Mouse (Mus musculus): ENCODE data around the gene Lsm2. TPM values are rescaled to one million over a fixed set of nuclear protein-coding genes. Genes with fewer than 3 reads are reported as not detected.
"Not testable (repeated sequence)": the region's sequence is repeated elsewhere in the genome, so short reads cannot be mapped to it uniquely, and the experiment has no call there.

The Lsm2 gene
- polyA plus RNA-seq, 1 experiment from 2014 or later, result 211 TPM

GRCm38 (mm10) chr17:34946486-34947140 lies 35.0 kb upstream of the Lsm2 start:
- DNase-seq (ENCODE audit: low spot score), result no peak
- H3K4me2 ChIP-seq (ENCODE audit: low read depth), result no peak overlapping the region
- H3K27me3 ChIP-seq (ENCODE audit: control insufficient read depth, insufficient read depth, low read length), result no peaks in the 10 kb centered on the region
- H3K27ac ChIP-seq (ENCODE audit: low read depth, low read length), result no peak overlapping the region
- no peak overlapping the region for H3K9ac ChIP-seq (ENCODE audit: low read length)
- no peak overlapping the region for H3K4me3 ChIP-seq (ENCODE audit: low read depth, low read length)
- no peak for ATAC-seq (ENCODE audit: insufficient read depth, low FRiP score, low TSS enrichment)
- peaks cover 11% of the 10 kb centered on the region for H3K4me1 ChIP-seq (ENCODE audit: control insufficient read depth, insufficient read depth, low read length)
- peaks cover 11% of the 10 kb centered on the region for H3K36me3 ChIP-seq (ENCODE audit: control insufficient read depth, insufficient read depth, low read length)
- WGBS, result 92% methylated on average over 5 of the region's 5 CpGs
- no peaks in the 10 kb centered on the region for H3K9me3 ChIP-seq (ENCODE audit: control insufficient read depth, low read length)

GRCm38 (mm10) chr17:34947606-34948005 lies 34.1 kb upstream of the Lsm2 start:
- WGBS, result 34% methylated on average over 8 of the region's 8 CpGs
- no peak overlapping the region for H3K9ac ChIP-seq (ENCODE audit: low read length)
- peaks cover 11% of the 10 kb centered on the region for H3K36me3 ChIP-seq (ENCODE audit: control insufficient read depth, insufficient read depth, low read length)
- no peak overlapping the region for H3K4me2 ChIP-seq (ENCODE audit: low read depth)
- H3K27me3 ChIP-seq (ENCODE audit: control insufficient read depth, insufficient read depth, low read length), result no peaks in the 10 kb centered on the region
- H3K4me3 ChIP-seq (ENCODE audit: low read depth, low read length), result no peak overlapping the region
- peaks cover 7% of the 10 kb centered on the region; the same call in 1 of the 2 replicates for H3K4me1 ChIP-seq (ENCODE audit: control insufficient read depth, insufficient read depth, low read length)
- DNase-seq (ENCODE audit: low spot score) (peak; percentile 40), ATAC-seq (ENCODE audit: insufficient read depth, low FRiP score, low TSS enrichment) (no peak)
- H3K27ac ChIP-seq (ENCODE audit: low read depth, low read length), result no peak overlapping the region
- H3K9me3 ChIP-seq (ENCODE audit: control insufficient read depth, low read length), result no peaks in the 10 kb centered on the region

- not testable (repeated sequence) for H3K9me3 ChIP-seq (ENCODE audit: control insufficient read depth, low read length); H3K4me3 ChIP-seq (ENCODE audit: low read depth, low read length); H3K4me1 ChIP-seq (ENCODE audit: control insufficient read depth, insufficient read depth, low read length); H3K27ac ChIP-seq (ENCODE audit: low read depth, low read length); H3K4me2 ChIP-seq (ENCODE audit: low read depth); H3K27me3 ChIP-seq (ENCODE audit: control insufficient read depth, insufficient read depth, low read length); H3K9ac ChIP-seq (ENCODE audit: low read length); DNase-seq (ENCODE audit: low spot score); ATAC-seq (ENCODE audit: insufficient read depth, low FRiP score, low TSS enrichment)
- 65% methylated on average over 9 of the region's 9 CpGs for WGBS
- H3K36me3 ChIP-seq (ENCODE audit: control insufficient read depth, insufficient read depth, low read length), result peaks cover 11% of the 10 kb centered on the region
Observed at GRCm38 (mm10) chr17:34948721-34949552, 32.7 kb upstream of the Lsm2 start.

- no peak for DNase-seq (ENCODE audit: low spot score)
- peaks cover 7% of the 10 kb centered on the region; the same call in 1 of the 2 replicates for H3K4me1 ChIP-seq (ENCODE audit: control insufficient read depth, insufficient read depth, low read length)
- 31% methylated on average over 4 of the region's 4 CpGs for WGBS
- no peak overlapping the region; the same call in 1 of the 2 replicates for H3K4me2 ChIP-seq (ENCODE audit: low read depth)
- ATAC-seq (ENCODE audit: insufficient read depth, low FRiP score, low TSS enrichment), result 0 out of 2 replicates have a peak, but pooled peaks have one; percentile 5
- H3K27me3 ChIP-seq (ENCODE audit: control insufficient read depth, insufficient read depth, low read length), result no peaks in the 10 kb centered on the region
- H3K9me3 ChIP-seq (ENCODE audit: control insufficient read depth, low read length), result no peaks in the 10 kb centered on the region
- no peak overlapping the region for H3K4me3 ChIP-seq (ENCODE audit: low read depth, low read length)
- H3K9ac ChIP-seq (ENCODE audit: low read length), result no peak overlapping the region
- H3K27ac ChIP-seq (ENCODE audit: low read depth, low read length), result no peak overlapping the region
- H3K36me3 ChIP-seq (ENCODE audit: control insufficient read depth, insufficient read depth, low read length), result peaks cover 11% of the 10 kb centered on the region
Observed at GRCm38 (mm10) chr17:34949553-34949969, 32.1 kb upstream of the Lsm2 start.

GRCm38 (mm10) chr17:34950514-34951455 lies 30.9 kb upstream of the Lsm2 start:
- H3K27ac ChIP-seq (ENCODE audit: low read depth, low read length), result peak overlapping the region; percentile 92
- peak overlapping the region; percentile 99 for H3K9ac ChIP-seq (ENCODE audit: low read length)
- H3K4me2 ChIP-seq (ENCODE audit: low read depth), result peak overlapping the region; percentile 76
- H3K27me3 ChIP-seq (ENCODE audit: control insufficient read depth, insufficient read depth, low read length), result no peaks in the 10 kb centered on the region
- H3K4me3 ChIP-seq (ENCODE audit: low read depth, low read length), result peak overlapping the region; percentile 99
- WGBS, result 19% methylated on average over 10 of the region's 10 CpGs
- ATAC-seq (ENCODE audit: insufficient read depth, low FRiP score, low TSS enrichment) (no peak), DNase-seq (ENCODE audit: low spot score) (no peak)
- H3K9me3 ChIP-seq (ENCODE audit: control insufficient read depth, low read length), result no peaks in the 10 kb centered on the region
- H3K36me3 ChIP-seq (ENCODE audit: control insufficient read depth, insufficient read depth, low read length), result peaks cover 11% of the 10 kb centered on the region
- H3K4me1 ChIP-seq (ENCODE audit: control insufficient read depth, insufficient read depth, low read length), result peaks cover 7% of the 10 kb centered on the region; the same call in 1 of the 2 replicates

GRCm38 (mm10) chr17:34951636-34952377 lies 29.9 kb upstream of the Lsm2 start:
- Histone ChIP-seq H3K9ac (ENCODE audit: low read length) (peak overlapping the region; percentile 99), H3K27me3 (ENCODE audit: control insufficient read depth, insufficient read depth, low read length) (0 out of 2 replicates have a peak, but pooled peaks cover under 1% of the 10 kb centered on the region), H3K9me3 (ENCODE audit: control insufficient read depth, low read length) (no peaks in the 10 kb centered on the region), H3K27ac (ENCODE audit: low read depth, low read length) (peak overlapping the region; percentile 92), H3K4me3 (ENCODE audit: low read depth, low read length) (peak overlapping the region; percentile 99), H3K4me2 (ENCODE audit: low read depth) (peak overlapping the region; percentile 76), H3K4me1 (ENCODE audit: control insufficient read depth, insufficient read depth, low read length) (peaks cover 7% of the 10 kb centered on the region; the same call in 1 of the 2 replicates), H3K36me3 (ENCODE audit: control insufficient read depth, insufficient read depth, low read length) (peaks cover 11% of the 10 kb centered on the region)
- DNase-seq (ENCODE audit: low spot score), result no peak
- no peak for ATAC-seq (ENCODE audit: insufficient read depth, low FRiP score, low TSS enrichment)
- WGBS, result under 1% methylated on average over 29 of the region's 29 CpGs

GRCm38 (mm10) chr17:34952378-34953040 lies 29.2 kb upstream of the Lsm2 start:
- H3K9ac ChIP-seq (ENCODE audit: low read length), result peak overlapping the region; percentile 99
- H3K36me3 ChIP-seq (ENCODE audit: control insufficient read depth, insufficient read depth, low read length), result peaks cover 11% of the 10 kb centered on the region
- H3K9me3 ChIP-seq (ENCODE audit: control insufficient read depth, low read length), result no peaks in the 10 kb centered on the region
- DNase-seq (ENCODE audit: low spot score) (peak; percentile 85), ATAC-seq (ENCODE audit: insufficient read depth, low FRiP score, low TSS enrichment) (peak; percentile 79)
- peak overlapping the region; percentile 76 for H3K4me2 ChIP-seq (ENCODE audit: low read depth)
- H3K4me1 ChIP-seq (ENCODE audit: control insufficient read depth, insufficient read depth, low read length), result peaks cover 7% of the 10 kb centered on the region; the same call in 1 of the 2 replicates
- under 1% methylated on average over 23 of the region's 23 CpGs for WGBS
- peak overlapping the region; percentile 92 for H3K27ac ChIP-seq (ENCODE audit: low read depth, low read length)
- 0 out of 2 replicates have a peak, but pooled peaks cover 3% of the 10 kb centered on the region for H3K27me3 ChIP-seq (ENCODE audit: control insufficient read depth, insufficient read depth, low read length)
- H3K4me3 ChIP-seq (ENCODE audit: low read depth, low read length), result peak overlapping the region; percentile 99

All from neural tube, embryonic 11.5 days (tissue).